Mouse (Mus musculus): ENCODE measurements around the gene Adgrl2.

- TF ChIP-seq CTCF (IDR thresholded peaks at IDR 0.05; ENCODE audit: borderline replicate concordance, control insufficient read depth, extremely low read depth, insufficient read depth, low read length, poor library complexity) (no peak), POLR2A (IDR thresholded peaks at IDR 0.05; ENCODE audit: control insufficient read depth, extremely low read depth, insufficient read depth, low read length, poor library complexity) (no peak)
Measured at GRCm38 (mm10) chr3:148922618-148923095, 67.7 kb downstream of the Adgrl2 start.

All from thymus, adult 2 months (tissue).